Mouse (Mus musculus) myocyte (in vitro differentiated cells): ENCODE measurements around the gene Prrc2b.

Experiments used
- CEBPB ChIP-seq: IDR thresholded peaks from 2 replicates; pipeline ENCODE4 v1.6.1; 2011; ENCODE audit warnings: mild to moderate bottlenecking, moderate library complexity; ENCODE audit not compliant: poor library complexity, insufficient read depth, severe bottlenecking
- E2F4 ChIP-seq: IDR thresholded peaks from one replicate; pipeline ENCODE4 v1.6.1; 2011; ENCODE audit warnings: mild to moderate bottlenecking, control low read depth, moderate library complexity; ENCODE audit not compliant: insufficient read depth
- MAX ChIP-seq: IDR thresholded peaks from one replicate; pipeline ENCODE4 v1.6.1; 2011; ENCODE audit warnings: low read depth, mild to moderate bottlenecking, control low read depth
- MYOD1 ChIP-seq, 3 experiments: IDR thresholded peaks; one replicate each; pipeline ENCODE4 v1.6.1; 2011; ENCODE audit warnings: control low read depth in 2 of 3, low read depth in 2 of 3, mild to moderate bottlenecking in 2 of 3, moderate library complexity in 1 of 3; ENCODE audit not compliant: insufficient read length in 2 of 3, control insufficient read depth in 1 of 3
- POLR2A ChIP-seq: IDR thresholded peaks from one replicate; pipeline ENCODE4 v1.6.1; 2011; ENCODE audit warnings: low read depth, mild to moderate bottlenecking, control low read depth, moderate library complexity; ENCODE audit not compliant: insufficient read length
- POLR2AphosphoS2 ChIP-seq: IDR thresholded peaks from one replicate; pipeline ENCODE4 v1.6.1; 2011; ENCODE audit warnings: low read depth, control low read depth; ENCODE audit not compliant: insufficient read length
- REST ChIP-seq: IDR thresholded peaks from one replicate; pipeline ENCODE4 v1.6.1; 2011; ENCODE audit warnings: mild to moderate bottlenecking, control low read depth, moderate library complexity; ENCODE audit not compliant: insufficient read depth, insufficient read length
- TCF12 ChIP-seq: IDR thresholded peaks from one replicate; pipeline ENCODE4 v1.6.1; 2011; ENCODE audit warnings: mild to moderate bottlenecking, control low read depth; ENCODE audit not compliant: poor library complexity, insufficient read depth, severe bottlenecking
- USF1 ChIP-seq: IDR thresholded peaks from one replicate; pipeline ENCODE4 v1.6.1; 2011; ENCODE audit warnings: low read depth, mild to moderate bottlenecking, control low read depth, moderate library complexity

- TF ChIP-seq POLR2AphosphoS2 = no peak
- TF ChIP-seq POLR2A = no peak
- TF ChIP-seq MAX = no peak
- TF ChIP-seq E2F4 = no peak
- TF ChIP-seq MYOD1 (IDR thresholded peaks at IDR 0.05; ENCODE audit: control insufficient read depth in 1 of 3, insufficient read length in 2 of 3, low read depth in 2 of 3) = no peak
- no peak for TF ChIP-seq USF1
- TF ChIP-seq REST = no peak
- no peak for TF ChIP-seq CEBPB
- TF ChIP-seq TCF12 = no peak
Measured at GRCm38 (mm10) chr2:32181364-32181763, 30.5 kb downstream of the Prrc2b start.
